Mouse (Mus musculus) ovary, postnatal 10 days (tissue): ENCODE results near the gene Trim14.

ENCODE experiments used
- DNase-seq: peaks from one replicate; pipeline ENCODE4 v3.0.0; 2022; ENCODE audit warnings: low spot score

The Trim14 gene

GRCm38 (mm10) chr4:46562037-46562436, 26.1 kb upstream of the Trim14 start:
- DNase-seq, result no peak

- no peak for DNase-seq
Measured at GRCm38 (mm10) chr4:46560069-46560705, 24.2 kb upstream of the Trim14 start.

- no peak for DNase-seq
Measured at GRCm38 (mm10) chr4:46558672-46559667, 23.0 kb upstream of the Trim14 start.

- DNase-seq, result no peak
Measured at GRCm38 (mm10) chr4:46556933-46557332, 21.0 kb upstream of the Trim14 start.

- DNase-seq, result no peak
Measured at GRCm38 (mm10) chr4:46555762-46556161, 19.8 kb upstream of the Trim14 start.

GRCm38 (mm10) chr4:46554295-46555069, 18.5 kb upstream of the Trim14 start:
- DNase-seq, result no peak

GRCm38 (mm10) chr4:46553864-46554263, 17.9 kb upstream of the Trim14 start:
- DNase-seq, result no peak

GRCm38 (mm10) chr4:46550406-46550805, 14.5 kb upstream of the Trim14 start:
- no peak for DNase-seq

- DNase-seq, result no peak
Measured at GRCm38 (mm10) chr4:46549979-46550378, 14.0 kb upstream of the Trim14 start.

GRCm38 (mm10) chr4:46546709-46547108, 10.8 kb upstream of the Trim14 start:
- no peak for DNase-seq

GRCm38 (mm10) chr4:46545498-46545897, 9.6 kb upstream of the Trim14 start:
- DNase-seq, result no peak

GRCm38 (mm10) chr4:46544313-46544712, 8.4 kb upstream of the Trim14 start:
- no peak for DNase-seq

GRCm38 (mm10) chr4:46543366-46544050, 7.6 kb upstream of the Trim14 start:
- no peak for DNase-seq

GRCm38 (mm10) chr4:46541707-46542106, 5.8 kb upstream of the Trim14 start:
- DNase-seq, result no peak

- no peak for DNase-seq
Measured at GRCm38 (mm10) chr4:46539167-46539566, 3.2 kb upstream of the Trim14 start.

- DNase-seq, result no peak
Measured at GRCm38 (mm10) chr4:46535094-46535830, 679 bp downstream of the Trim14 start.

GRCm38 (mm10) chr4:46533934-46534720, 1.8 kb downstream of the Trim14 start:
- DNase-seq, result no peak

- no peak for DNase-seq
Measured at GRCm38 (mm10) chr4:46532926-46533325, 3.0 kb downstream of the Trim14 start.

- DNase-seq, result no peak
Measured at GRCm38 (mm10) chr4:46532511-46532910, 3.4 kb downstream of the Trim14 start.

GRCm38 (mm10) chr4:46529722-46530121, 6.2 kb downstream of the Trim14 start:
- no peak for DNase-seq
